Mouse (Mus musculus): ENCODE results near the gene Gpd2. TPM values are rescaled to one million over a fixed set of nuclear protein-coding genes. Genes with fewer than 3 reads are reported as not detected.

Gpd2 gene
- polyA plus RNA-seq, 1 experiment from 2014 or later: 22.2 TPM

- H3K27me3 ChIP-seq (ENCODE audit: control insufficient read depth, insufficient read depth, low read length): no peaks in the 10 kb centered on the region
- DNase-seq (ENCODE audit: low spot score) (no peak), ATAC-seq (ENCODE audit: insufficient read depth, low FRiP score, low TSS enrichment) (no peak)
- H3K4me1 ChIP-seq (ENCODE audit: control insufficient read depth, insufficient read depth, low read length): no peaks in the 10 kb centered on the region
- H3K4me2 ChIP-seq (ENCODE audit: low read depth): no peak overlapping the region
- H3K9ac ChIP-seq (ENCODE audit: low read length): no peak overlapping the region
- H3K9me3 ChIP-seq (ENCODE audit: control insufficient read depth, low read length): no peaks in the 10 kb centered on the region
- H3K4me3 ChIP-seq (ENCODE audit: low read depth, low read length): no peak overlapping the region
- no peaks in the 10 kb centered on the region for H3K36me3 ChIP-seq (ENCODE audit: control insufficient read depth, insufficient read depth, low read length)
- H3K27ac ChIP-seq (ENCODE audit: low read depth, low read length): no peak overlapping the region
- WGBS: 93% methylated on average over 8 of the region's 8 CpGs
Observed at GRCm38 (mm10) chr2:57331266-57331665, 93.8 kb downstream of the Gpd2 start.

GRCm38 (mm10) chr2:57333481-57333880, 96.0 kb downstream of the Gpd2 start:
- Histone ChIP-seq H3K4me3 (ENCODE audit: low read depth, low read length) (no peak overlapping the region), H3K27me3 (ENCODE audit: control insufficient read depth, insufficient read depth, low read length) (no peaks in the 10 kb centered on the region), H3K9me3 (ENCODE audit: control insufficient read depth, low read length) (no peaks in the 10 kb centered on the region), H3K4me1 (ENCODE audit: control insufficient read depth, insufficient read depth, low read length) (no peaks in the 10 kb centered on the region), H3K27ac (ENCODE audit: low read depth, low read length) (no peak overlapping the region), H3K9ac (ENCODE audit: low read length) (no peak overlapping the region), H3K4me2 (ENCODE audit: low read depth) (no peak overlapping the region), H3K36me3 (ENCODE audit: control insufficient read depth, insufficient read depth, low read length) (no peaks in the 10 kb centered on the region)
- no peak for DNase-seq (ENCODE audit: low spot score)
- no peak for ATAC-seq (ENCODE audit: insufficient read depth, low FRiP score, low TSS enrichment)
- WGBS: 71% methylated on average over 6 of the region's 6 CpGs

- H3K27ac ChIP-seq (ENCODE audit: low read depth, low read length): no peak overlapping the region
- H3K4me3 ChIP-seq (ENCODE audit: low read depth, low read length): no peak overlapping the region
- H3K4me1 ChIP-seq (ENCODE audit: control insufficient read depth, insufficient read depth, low read length): no peaks in the 10 kb centered on the region
- H3K27me3 ChIP-seq (ENCODE audit: control insufficient read depth, insufficient read depth, low read length): no peaks in the 10 kb centered on the region
- ATAC-seq (ENCODE audit: insufficient read depth, low FRiP score, low TSS enrichment) (no peak), DNase-seq (ENCODE audit: low spot score) (no peak)
- no peak overlapping the region for H3K9ac ChIP-seq (ENCODE audit: low read length)
- no peak overlapping the region for H3K4me2 ChIP-seq (ENCODE audit: low read depth)
- WGBS: 92% methylated on average over 15 of the region's 15 CpGs
- H3K36me3 ChIP-seq (ENCODE audit: control insufficient read depth, insufficient read depth, low read length): no peaks in the 10 kb centered on the region
- no peaks in the 10 kb centered on the region for H3K9me3 ChIP-seq (ENCODE audit: control insufficient read depth, low read length)
Observed at GRCm38 (mm10) chr2:57335397-57335796, 98.0 kb downstream of the Gpd2 start.

GRCm38 (mm10) chr2:57338779-57339178, 101.3 kb downstream of the Gpd2 start:
- no peak overlapping the region for H3K4me3 ChIP-seq (ENCODE audit: low read depth, low read length)
- no peaks in the 10 kb centered on the region for H3K27me3 ChIP-seq (ENCODE audit: control insufficient read depth, insufficient read depth, low read length)
- no peaks in the 10 kb centered on the region for H3K9me3 ChIP-seq (ENCODE audit: control insufficient read depth, low read length)
- H3K4me1 ChIP-seq (ENCODE audit: control insufficient read depth, insufficient read depth, low read length): no peaks in the 10 kb centered on the region
- no peak for ATAC-seq (ENCODE audit: insufficient read depth, low FRiP score, low TSS enrichment)
- no peak for DNase-seq (ENCODE audit: low spot score)
- H3K9ac ChIP-seq (ENCODE audit: low read length): no peak overlapping the region
- no peaks in the 10 kb centered on the region for H3K36me3 ChIP-seq (ENCODE audit: control insufficient read depth, insufficient read depth, low read length)
- 94% methylated on average over 16 of the region's 16 CpGs for WGBS
- H3K4me2 ChIP-seq (ENCODE audit: low read depth): no peak overlapping the region
- H3K27ac ChIP-seq (ENCODE audit: low read depth, low read length): no peak overlapping the region

GRCm38 (mm10) chr2:57342910-57343309, 105.5 kb downstream of the Gpd2 start:
- DNase-seq (ENCODE audit: low spot score): no peak
- Histone ChIP-seq H3K27me3 (ENCODE audit: control insufficient read depth, insufficient read depth, low read length) (no peaks in the 10 kb centered on the region), H3K4me3 (ENCODE audit: low read depth, low read length) (no peak overlapping the region), H3K9ac (ENCODE audit: low read length) (no peak overlapping the region), H3K4me1 (ENCODE audit: control insufficient read depth, insufficient read depth, low read length) (no peaks in the 10 kb centered on the region), H3K9me3 (ENCODE audit: control insufficient read depth, low read length) (no peaks in the 10 kb centered on the region), H3K36me3 (ENCODE audit: control insufficient read depth, insufficient read depth, low read length) (no peaks in the 10 kb centered on the region), H3K4me2 (ENCODE audit: low read depth) (no peak overlapping the region), H3K27ac (ENCODE audit: low read depth, low read length) (no peak overlapping the region)
- 53% methylated on average over 1 of the region's 1 CpGs for WGBS
- no peak for ATAC-seq (ENCODE audit: insufficient read depth, low FRiP score, low TSS enrichment)

GRCm38 (mm10) chr2:57350615-57351014, 113.2 kb downstream of the Gpd2 start:
- Histone ChIP-seq H3K27ac (ENCODE audit: low read depth, low read length) (no peak overlapping the region), H3K4me2 (ENCODE audit: low read depth) (no peak overlapping the region), H3K9me3 (ENCODE audit: control insufficient read depth, low read length) (no peaks in the 10 kb centered on the region), H3K27me3 (ENCODE audit: control insufficient read depth, insufficient read depth, low read length) (no peaks in the 10 kb centered on the region), H3K9ac (ENCODE audit: low read length) (no peak overlapping the region), H3K4me3 (ENCODE audit: low read depth, low read length) (no peak overlapping the region), H3K4me1 (ENCODE audit: control insufficient read depth, insufficient read depth, low read length) (no peaks in the 10 kb centered on the region), H3K36me3 (ENCODE audit: control insufficient read depth, insufficient read depth, low read length) (no peaks in the 10 kb centered on the region)
- 82% methylated on average over 9 of the region's 9 CpGs for WGBS
- ATAC-seq (ENCODE audit: insufficient read depth, low FRiP score, low TSS enrichment) (no peak), DNase-seq (ENCODE audit: low spot score) (no peak)

GRCm38 (mm10) chr2:57353722-57354432, 116.4 kb downstream of the Gpd2 start:
- H3K4me3 ChIP-seq (ENCODE audit: low read depth, low read length): no peak overlapping the region
- no peaks in the 10 kb centered on the region for H3K36me3 ChIP-seq (ENCODE audit: control insufficient read depth, insufficient read depth, low read length)
- ATAC-seq (ENCODE audit: insufficient read depth, low FRiP score, low TSS enrichment) (no peak), DNase-seq (ENCODE audit: low spot score) (no peak)
- H3K9ac ChIP-seq (ENCODE audit: low read length): no peak overlapping the region
- no peaks in the 10 kb centered on the region for H3K9me3 ChIP-seq (ENCODE audit: control insufficient read depth, low read length)
- H3K27me3 ChIP-seq (ENCODE audit: control insufficient read depth, insufficient read depth, low read length): no peaks in the 10 kb centered on the region
- WGBS: 91% methylated on average over 9 of the region's 9 CpGs
- H3K4me1 ChIP-seq (ENCODE audit: control insufficient read depth, insufficient read depth, low read length): no peaks in the 10 kb centered on the region
- no peak overlapping the region for H3K27ac ChIP-seq (ENCODE audit: low read depth, low read length)
- no peak overlapping the region for H3K4me2 ChIP-seq (ENCODE audit: low read depth)

- Histone ChIP-seq H3K27me3 (ENCODE audit: control insufficient read depth, insufficient read depth, low read length) (no peaks in the 10 kb centered on the region), H3K9ac (ENCODE audit: low read length) (no peak overlapping the region), H3K4me1 (ENCODE audit: control insufficient read depth, insufficient read depth, low read length) (no peaks in the 10 kb centered on the region), H3K4me3 (ENCODE audit: low read depth, low read length) (no peak overlapping the region), H3K27ac (ENCODE audit: low read depth, low read length) (no peak overlapping the region), H3K9me3 (ENCODE audit: control insufficient read depth, low read length) (no peaks in the 10 kb centered on the region), H3K4me2 (ENCODE audit: low read depth) (no peak overlapping the region), H3K36me3 (ENCODE audit: control insufficient read depth, insufficient read depth, low read length) (no peaks in the 10 kb centered on the region)
- DNase-seq (ENCODE audit: low spot score): no peak
- 90% methylated on average over 3 of the region's 3 CpGs for WGBS
- ATAC-seq (ENCODE audit: insufficient read depth, low FRiP score, low TSS enrichment): no peak
Observed at GRCm38 (mm10) chr2:57354848-57355247, 117.4 kb downstream of the Gpd2 start.

GRCm38 (mm10) chr2:57356222-57356822, 118.9 kb downstream of the Gpd2 start:
- no peak for ATAC-seq (ENCODE audit: insufficient read depth, low FRiP score, low TSS enrichment)
- no peak overlapping the region for H3K27ac ChIP-seq (ENCODE audit: low read depth, low read length)
- no peak overlapping the region for H3K4me2 ChIP-seq (ENCODE audit: low read depth)
- no peaks in the 10 kb centered on the region for H3K36me3 ChIP-seq (ENCODE audit: control insufficient read depth, insufficient read depth, low read length)
- WGBS: 86% methylated on average over 12 of the region's 12 CpGs
- H3K4me1 ChIP-seq (ENCODE audit: control insufficient read depth, insufficient read depth, low read length): no peaks in the 10 kb centered on the region
- H3K4me3 ChIP-seq (ENCODE audit: low read depth, low read length): no peak overlapping the region
- no peaks in the 10 kb centered on the region for H3K9me3 ChIP-seq (ENCODE audit: control insufficient read depth, low read length)
- no peak overlapping the region for H3K9ac ChIP-seq (ENCODE audit: low read length)
- no peak for DNase-seq (ENCODE audit: low spot score)
- no peaks in the 10 kb centered on the region for H3K27me3 ChIP-seq (ENCODE audit: control insufficient read depth, insufficient read depth, low read length)
